Mouse (Mus musculus): ENCODE data around the gene Ddx4. TPM values are rescaled to one million over a fixed set of nuclear protein-coding genes. Genes with fewer than 3 reads are reported as not detected.

Gene Ddx4
- polyA plus RNA-seq, 2 experiments = 0.73 to 0.96 TPM

DNA sequence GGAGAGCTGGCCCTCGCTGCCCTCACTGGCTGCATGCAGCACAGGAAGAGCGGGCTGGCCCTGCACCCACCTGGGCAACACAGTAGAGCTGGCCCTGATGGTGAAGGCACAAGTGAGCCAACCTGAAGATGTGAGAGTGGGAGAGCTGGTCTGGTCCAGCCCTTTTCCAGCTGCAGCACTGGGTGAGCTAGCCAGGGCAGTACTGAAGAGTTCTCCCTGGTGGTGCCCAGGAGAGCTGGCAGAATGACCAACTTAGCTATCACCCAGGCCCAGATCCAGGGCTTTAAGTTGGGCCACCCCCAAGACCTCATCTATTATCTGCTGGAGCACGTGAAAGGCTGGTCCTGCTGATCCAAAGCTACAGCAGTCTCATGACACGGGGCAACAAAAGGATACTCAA, 13.2 kb downstream of the Ddx4 start:
- Histone ChIP-seq H3K4me2 (replicated peaks; ENCODE audit: low read depth, low read length, severe bottlenecking) (no peak overlapping the region), H3K27me3 (ENCODE audit: control insufficient read depth, insufficient read depth, low read length) (no peaks in the 10 kb centered on the region), H3K4me3 (replicated peaks; ENCODE audit: low read length) (no peak overlapping the region), H3K36me3 (ENCODE audit: control insufficient read depth, insufficient read depth, low read length) (no peaks in the 10 kb centered on the region), H3K9me3 (ENCODE audit: control insufficient read depth, low read length) (no peaks in the 10 kb centered on the region), H3K9ac (ENCODE audit: low read depth, low read length, severe bottlenecking) (no peak overlapping the region), H3K27ac (replicated peaks; ENCODE audit: low read depth, low read length) (no peak overlapping the region), H3K4me1 (ENCODE audit: control insufficient read depth, insufficient read depth, low read length) (no peaks in the 10 kb centered on the region)
- ATAC-seq (ENCODE audit: low FRiP score, low read depth) = no peak
- TF ChIP-seq POLR2A (IDR thresholded peaks at IDR 0.05; ENCODE audit: borderline replicate concordance, extremely low read depth, insufficient read depth, insufficient read length) = no peak
- 69% methylated on average over 4 of the region's 4 CpGs for WGBS
- no peak for DNase-seq (ENCODE audit: low spot score)

DNA sequence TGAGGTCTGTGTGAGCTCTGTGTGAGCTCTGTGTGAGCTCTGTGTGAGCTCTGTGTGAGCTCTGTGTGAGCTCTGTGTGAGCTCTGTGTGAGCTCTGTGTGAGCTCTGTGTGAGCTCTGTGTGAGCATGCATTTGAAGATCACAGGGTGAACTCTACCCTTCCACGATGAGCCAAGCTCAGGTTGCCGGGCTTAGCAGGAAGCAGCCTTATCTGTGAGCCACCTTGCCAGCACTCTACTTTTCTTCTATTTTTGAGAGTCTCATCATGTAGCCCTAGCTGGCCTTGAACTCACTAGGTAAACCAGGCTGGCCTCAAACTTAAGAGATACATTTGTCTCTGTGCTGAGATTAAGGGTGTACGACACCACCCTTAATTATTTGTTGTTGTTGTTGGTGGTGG, 15.8 kb downstream of the Ddx4 start:
- DNase-seq (ENCODE audit: low spot score) (no peak), ATAC-seq (ENCODE audit: low FRiP score, low read depth) (no peak)
- no peaks in the 10 kb centered on the region for H3K4me1 ChIP-seq (ENCODE audit: control insufficient read depth, insufficient read depth, low read length)
- no peaks in the 10 kb centered on the region for H3K9me3 ChIP-seq (ENCODE audit: control insufficient read depth, low read length)
- H3K27me3 ChIP-seq (ENCODE audit: control insufficient read depth, insufficient read depth, low read length) = no peaks in the 10 kb centered on the region
- no peaks in the 10 kb centered on the region for H3K36me3 ChIP-seq (ENCODE audit: control insufficient read depth, insufficient read depth, low read length)
- no peak overlapping the region for H3K9ac ChIP-seq (ENCODE audit: low read depth, low read length, severe bottlenecking)
- no peak for TF ChIP-seq POLR2A (IDR thresholded peaks at IDR 0.05; ENCODE audit: borderline replicate concordance, extremely low read depth, insufficient read depth, insufficient read length)
- no peak overlapping the region for H3K4me2 ChIP-seq (replicated peaks; ENCODE audit: low read depth, low read length, severe bottlenecking)
- WGBS = 52% methylated on average over 3 of the region's 3 CpGs
- no peak overlapping the region for H3K4me3 ChIP-seq (replicated peaks; ENCODE audit: low read length)
- H3K27ac ChIP-seq (replicated peaks; ENCODE audit: low read depth, low read length) = no peak overlapping the region

- no peak overlapping the region for H3K9ac ChIP-seq (ENCODE audit: low read depth, low read length, severe bottlenecking)
- no peak overlapping the region for H3K27ac ChIP-seq (replicated peaks; ENCODE audit: low read depth, low read length)
- WGBS = 67% methylated on average over 7 of the region's 7 CpGs
- no peak for TF ChIP-seq POLR2A (IDR thresholded peaks at IDR 0.05; ENCODE audit: borderline replicate concordance, extremely low read depth, insufficient read depth, insufficient read length)
- no peak for ATAC-seq (ENCODE audit: low FRiP score, low read depth)
- no peaks in the 10 kb centered on the region for H3K4me1 ChIP-seq (ENCODE audit: control insufficient read depth, insufficient read depth, low read length)
- DNase-seq (ENCODE audit: low spot score) = no peak
- no peak overlapping the region for H3K4me3 ChIP-seq (replicated peaks; ENCODE audit: low read length)
- no peaks in the 10 kb centered on the region for H3K36me3 ChIP-seq (ENCODE audit: control insufficient read depth, insufficient read depth, low read length)
- H3K27me3 ChIP-seq (ENCODE audit: control insufficient read depth, insufficient read depth, low read length) = no peaks in the 10 kb centered on the region
- no peaks in the 10 kb centered on the region for H3K9me3 ChIP-seq (ENCODE audit: control insufficient read depth, low read length)
- H3K4me2 ChIP-seq (replicated peaks; ENCODE audit: low read depth, low read length, severe bottlenecking) = no peak overlapping the region
These were observed 17.0 kb downstream of the Ddx4 start for GRCm38 (mm10) chr13:112635174-112635837.

GRCm38 (mm10) chr13:112625566-112625965, 26.7 kb downstream of the Ddx4 start:
- no peak for ATAC-seq (ENCODE audit: low FRiP score, low read depth)
- Histone ChIP-seq H3K4me3 (replicated peaks; ENCODE audit: low read length) (no peak overlapping the region), H3K9ac (ENCODE audit: low read depth, low read length, severe bottlenecking) (no peak overlapping the region), H3K4me1 (ENCODE audit: control insufficient read depth, insufficient read depth, low read length) (peaks cover under 1% of the 10 kb centered on the region; the same call in 1 of the 2 replicates), H3K4me2 (replicated peaks; ENCODE audit: low read depth, low read length, severe bottlenecking) (no peak overlapping the region), H3K27me3 (ENCODE audit: control insufficient read depth, insufficient read depth, low read length) (0 out of 2 replicates have a peak, but pooled peaks cover 4% of the 10 kb centered on the region), H3K36me3 (ENCODE audit: control insufficient read depth, insufficient read depth, low read length) (no peaks in the 10 kb centered on the region), H3K27ac (replicated peaks; ENCODE audit: low read depth, low read length) (no peak overlapping the region), H3K9me3 (ENCODE audit: control insufficient read depth, low read length) (no peaks in the 10 kb centered on the region)
- no peak for DNase-seq (ENCODE audit: low spot score)
- no peak for TF ChIP-seq POLR2A (IDR thresholded peaks at IDR 0.05; ENCODE audit: borderline replicate concordance, extremely low read depth, insufficient read depth, insufficient read length)

GRCm38 (mm10) chr13:112624622-112625021, 27.7 kb downstream of the Ddx4 start:
- Histone ChIP-seq H3K27me3 (ENCODE audit: control insufficient read depth, insufficient read depth, low read length) (0 out of 2 replicates have a peak, but pooled peaks cover 4% of the 10 kb centered on the region), H3K9ac (ENCODE audit: low read depth, low read length, severe bottlenecking) (no peak overlapping the region), H3K4me3 (replicated peaks; ENCODE audit: low read length) (no peak overlapping the region), H3K9me3 (ENCODE audit: control insufficient read depth, low read length) (no peaks in the 10 kb centered on the region), H3K36me3 (ENCODE audit: control insufficient read depth, insufficient read depth, low read length) (no peaks in the 10 kb centered on the region), H3K4me1 (ENCODE audit: control insufficient read depth, insufficient read depth, low read length) (peaks cover 3% of the 10 kb centered on the region; the same call in 1 of the 2 replicates), H3K27ac (replicated peaks; ENCODE audit: low read depth, low read length) (no peak overlapping the region), H3K4me2 (replicated peaks; ENCODE audit: low read depth, low read length, severe bottlenecking) (no peak overlapping the region)
- TF ChIP-seq POLR2A (IDR thresholded peaks at IDR 0.05; ENCODE audit: borderline replicate concordance, extremely low read depth, insufficient read depth, insufficient read length) = no peak
- DNase-seq (ENCODE audit: low spot score) (no peak), ATAC-seq (ENCODE audit: low FRiP score, low read depth) (no peak)
- WGBS = 75% methylated on average over 3 of the region's 3 CpGs
